In genomic region chrX:41616928-41617327, GRCm38 (mm10) we compare ENCODE assay signal across 20 mouse cellular contexts.
"Had no signal": no experiment of that assay in that cellular context is flagged by ENCODE, and none has a peak within 500 bp of the region (broad histone marks: within the 10 kb centered on the region; RNA-seq: fewer than 3 reads in every experiment).

No protein-coding gene starts in this region.

- DNase-seq: liver, embryonic 13.5 days; liver, postnatal 0 days; lung, adult 2 months; lung, postnatal 14 days; lung, postnatal 36 days; midbrain, embryonic 14.5 days; right cerebral cortex, postnatal 14 days; thymus, adult 18-20 months; thymus, postnatal 14 days; thymus, postnatal 36 days had no signal

- H3K27me3 ChIP-seq: liver, embryonic 13.5 days; liver, embryonic 15.5 days; lung, embryonic 15.5 days; neural tube, embryonic 13.5 days; neural tube, embryonic 15.5 days; stomach, embryonic 15.5 days had no signal

- H3K9me3 ChIP-seq: liver, embryonic 13.5 days; liver, embryonic 15.5 days; lung, embryonic 15.5 days; midbrain, embryonic 10.5 days; neural tube, embryonic 13.5 days; neural tube, embryonic 15.5 days; stomach, embryonic 15.5 days had no signal

- H3K9ac ChIP-seq: liver, embryonic 13.5 days; liver, embryonic 15.5 days; liver, postnatal 0 days; lung, embryonic 15.5 days; neural tube, embryonic 13.5 days; neural tube, embryonic 15.5 days; stomach, embryonic 15.5 days had no signal

- H3K36me3 ChIP-seq: liver, embryonic 13.5 days; liver, embryonic 15.5 days; lung, embryonic 15.5 days; midbrain, embryonic 10.5 days; neural tube, embryonic 13.5 days; neural tube, embryonic 15.5 days; stomach, embryonic 15.5 days had no signal

- H3K4me3 ChIP-seq: liver, embryonic 13.5 days; liver, embryonic 15.5 days; lung, embryonic 15.5 days; midbrain, embryonic 10.5 days; myocyte; neural tube, embryonic 13.5 days; neural tube, embryonic 15.5 days; stomach, embryonic 15.5 days had no signal

- H3K4me1 ChIP-seq: liver, embryonic 13.5 days; liver, embryonic 15.5 days; lung, embryonic 15.5 days; midbrain, embryonic 10.5 days; neural tube, embryonic 13.5 days; neural tube, embryonic 15.5 days; stomach, embryonic 15.5 days had no signal

- H3K4me2 ChIP-seq: liver, embryonic 13.5 days; liver, embryonic 15.5 days; lung, embryonic 15.5 days; neural tube, embryonic 13.5 days; neural tube, embryonic 15.5 days; stomach, embryonic 15.5 days had no signal

- H3K27ac ChIP-seq: liver, embryonic 13.5 days; liver, embryonic 15.5 days; lung, embryonic 15.5 days; midbrain, embryonic 10.5 days; neural tube, embryonic 13.5 days; neural tube, embryonic 15.5 days; stomach, embryonic 15.5 days; stomach, postnatal 0 days had no signal

- ATAC-seq: liver, postnatal 0 days; lung, postnatal 0 days; midbrain, embryonic 16.5 days had no signal
